Mouse (Mus musculus) right cerebral cortex, adult 2 months (tissue): ENCODE data around the gene Eef1a2.

ENCODE experiments used
- DNase-seq, 2 experiments: peaks; one replicate each; pipeline ENCODE4 v3.0.0; 2021 to 2022; ENCODE audit warnings: low spot score in 2 of 2

Eef1a2 gene

DNA sequence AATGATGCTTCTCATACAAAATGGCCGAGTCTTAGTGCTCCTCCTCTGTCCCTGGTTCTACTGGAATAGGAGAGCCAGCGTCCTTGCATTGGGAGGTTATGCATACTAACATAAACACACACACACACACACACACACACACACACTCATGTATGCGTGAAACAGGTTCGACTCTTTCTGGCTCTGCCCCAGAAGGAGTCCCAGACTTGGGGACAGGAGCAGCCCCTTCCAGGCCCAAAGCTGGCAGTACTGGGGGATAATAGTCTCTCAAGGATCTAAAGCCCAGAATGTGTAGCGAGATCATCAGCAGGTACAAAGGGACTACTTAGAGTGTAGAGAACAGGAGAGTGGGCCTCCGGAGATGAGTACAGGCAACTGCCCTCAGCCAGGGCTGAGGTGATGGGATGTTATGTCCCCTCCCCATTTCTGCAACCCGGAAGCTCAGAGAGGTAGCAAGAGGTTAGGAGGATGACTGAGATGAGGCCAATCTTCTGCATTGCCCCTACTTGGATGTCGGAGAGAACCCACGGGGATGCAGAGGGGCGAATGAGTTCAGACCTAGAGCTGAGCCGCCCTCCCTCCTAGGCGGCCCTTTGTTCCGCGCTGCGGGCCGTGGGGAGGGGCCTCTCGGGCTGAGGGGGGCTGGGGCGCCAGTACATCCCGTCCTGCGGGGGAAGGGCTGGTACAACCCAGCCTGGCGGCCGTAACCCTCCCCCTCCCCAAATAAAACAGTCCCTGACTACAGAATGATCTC, 22.8 kb downstream of the Eef1a2 start:
- DNase-seq: no peak

DNA sequence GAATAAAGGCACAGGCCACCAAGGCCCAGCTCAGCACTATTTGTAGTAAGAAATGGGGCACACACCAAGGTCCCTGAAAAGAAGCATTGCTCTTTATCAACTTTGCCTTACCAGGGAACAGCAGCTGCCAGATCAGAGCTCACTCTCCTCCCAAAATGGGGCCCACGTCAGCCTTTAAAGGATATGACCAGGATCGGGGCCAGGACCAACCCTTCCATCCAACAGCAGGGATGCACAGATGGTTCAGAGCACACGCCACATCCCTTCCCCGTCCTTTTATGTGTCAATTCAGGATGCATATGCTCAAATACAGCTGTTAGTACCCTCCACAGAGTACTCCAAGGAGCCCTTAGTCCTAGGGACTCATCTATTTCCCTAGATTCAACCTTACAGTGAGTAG, 26.6 kb downstream of the Eef1a2 start:
- no peak for DNase-seq

DNA sequence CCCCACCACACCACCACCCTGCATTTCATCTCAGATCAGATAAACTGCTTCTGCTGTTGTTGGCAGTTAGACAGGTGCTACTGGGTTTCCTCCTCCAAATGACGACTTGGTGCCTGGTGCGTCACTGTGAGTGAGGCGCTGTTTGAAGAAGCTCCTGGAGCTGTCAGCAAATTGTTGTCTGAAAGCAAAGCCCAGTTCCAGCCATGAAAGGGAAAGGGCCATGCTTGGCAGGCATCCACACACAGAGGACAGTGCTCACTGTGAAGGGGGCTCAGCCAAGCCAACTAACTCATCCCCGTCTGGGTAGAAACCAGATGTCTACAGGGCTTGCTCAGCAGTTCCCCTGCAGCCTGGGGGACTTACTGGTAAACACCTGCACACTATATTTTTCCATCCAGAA, 27.9 kb downstream of the Eef1a2 start:
- DNase-seq: peak in 1 of 2 experiments; percentile 53

DNA sequence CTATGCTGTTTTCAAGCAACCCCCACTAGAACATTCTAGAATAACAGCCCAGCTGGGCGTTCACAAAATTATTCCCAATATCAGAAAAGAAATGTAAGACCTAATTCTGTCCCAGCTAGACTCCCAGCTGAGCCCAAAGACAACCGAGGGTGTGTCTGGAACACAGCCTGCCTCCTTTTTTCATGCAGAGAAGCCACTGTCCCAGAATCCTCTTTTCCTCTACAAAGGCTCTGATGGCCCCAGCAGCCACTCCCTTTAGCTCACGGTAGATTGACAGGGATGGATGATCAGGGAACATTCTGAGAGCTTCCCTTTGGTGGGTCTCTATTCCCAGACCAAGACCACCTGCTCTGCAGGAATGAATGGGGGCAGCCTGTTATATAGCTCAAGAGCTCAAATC, 29.0 kb downstream of the Eef1a2 start:
- DNase-seq: no peak

DNA sequence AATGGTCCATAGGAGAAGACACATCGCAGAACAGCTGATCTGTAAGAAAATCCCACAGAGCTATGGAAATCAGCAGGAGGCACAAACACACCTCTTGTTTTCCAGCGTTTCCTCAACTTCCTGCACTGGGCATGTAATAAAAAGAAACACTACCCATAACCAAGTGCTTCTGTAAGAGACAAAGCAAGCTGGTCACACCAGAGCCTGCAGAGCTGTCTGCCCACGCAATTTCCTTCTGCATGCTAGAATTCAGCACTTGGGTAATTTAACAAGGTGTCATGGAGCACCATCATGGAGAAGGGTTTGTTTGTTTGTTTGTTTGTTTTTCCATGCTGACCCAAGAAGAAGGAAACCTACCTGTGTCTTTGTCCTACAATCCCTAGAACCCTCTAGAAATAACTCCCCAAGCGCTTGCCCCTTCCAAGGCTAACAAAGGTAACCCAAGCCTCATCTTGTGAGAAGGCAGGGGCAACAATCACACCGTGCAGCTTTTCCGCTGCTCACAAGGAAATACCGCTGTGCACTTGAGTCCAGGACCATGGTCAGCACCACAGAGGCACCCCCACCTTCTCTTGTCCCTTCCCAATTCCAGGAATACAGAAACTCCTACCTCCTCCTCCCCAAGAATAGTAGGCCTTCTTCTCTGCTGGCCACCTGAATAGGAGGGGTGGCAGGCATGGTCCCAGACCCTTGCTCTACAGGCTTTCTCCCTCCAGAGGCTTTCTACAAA, 30.9 kb downstream of the Eef1a2 start:
- no peak for DNase-seq

DNA sequence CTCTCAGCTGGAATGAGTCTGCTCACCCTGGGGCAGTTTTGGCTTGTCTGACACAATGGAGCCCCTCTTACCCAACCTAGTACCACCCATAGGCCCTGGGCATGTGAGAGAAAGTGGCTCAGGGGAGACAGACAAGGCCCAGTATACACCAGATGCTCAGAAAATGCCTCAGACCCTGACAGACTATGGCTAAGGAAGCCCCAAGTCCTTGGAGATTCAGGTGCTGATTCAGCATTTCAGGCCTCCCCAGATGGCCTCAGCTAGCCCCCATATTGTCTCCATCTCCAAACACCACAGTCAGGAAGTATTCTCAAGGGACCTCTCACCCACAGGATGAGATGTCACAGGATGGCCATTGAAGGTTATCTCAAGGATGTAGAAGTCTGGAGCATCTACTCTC, 34.2 kb downstream of the Eef1a2 start:
- no peak for DNase-seq

DNA sequence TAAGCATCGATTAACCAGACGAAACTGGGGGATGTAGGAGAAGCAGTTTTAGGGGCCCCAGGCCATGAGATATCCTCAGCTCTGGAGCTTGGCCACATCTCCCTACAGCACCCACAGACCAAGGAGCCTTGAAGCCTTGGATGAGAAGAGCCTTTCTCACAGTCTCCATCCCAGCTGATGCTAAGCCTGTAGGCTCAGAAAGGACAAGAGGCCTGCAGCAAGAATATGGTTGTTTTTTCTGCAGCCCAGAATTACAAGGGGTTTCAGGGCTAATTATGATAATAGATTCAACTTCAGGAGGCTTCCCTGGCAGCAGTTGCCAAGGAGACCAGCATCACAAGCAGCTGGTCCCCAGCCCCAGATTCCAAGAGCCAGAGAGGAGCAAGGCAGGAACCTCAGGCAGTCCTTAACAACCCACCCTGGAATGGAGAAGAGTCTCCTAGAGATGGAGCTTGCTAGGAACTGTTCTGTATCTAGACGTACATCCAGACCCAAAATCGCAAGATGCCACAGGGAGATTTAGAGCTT, 35.8 kb downstream of the Eef1a2 start:
- no peak for DNase-seq

DNA sequence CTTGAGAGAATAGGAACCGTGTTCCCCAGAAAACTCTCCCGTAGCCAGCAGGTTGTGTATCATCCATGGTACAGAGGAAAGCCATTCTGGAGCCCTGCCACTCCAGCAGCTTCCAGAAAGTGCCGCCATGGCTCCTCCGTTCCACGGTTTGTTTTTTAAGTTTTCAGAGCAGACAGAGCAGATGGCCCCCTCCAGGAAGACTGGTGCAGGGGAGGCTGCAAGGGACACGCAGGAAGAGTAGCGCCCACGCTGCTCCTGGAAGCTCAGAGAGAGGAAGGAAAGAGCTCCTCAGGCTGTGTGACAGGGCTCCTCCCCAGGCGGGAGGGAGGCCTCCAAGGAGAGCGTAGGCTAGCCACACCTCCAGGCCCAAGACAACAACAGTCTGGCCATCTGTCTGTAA, 36.9 kb downstream of the Eef1a2 start:
- peak; percentile 89 to 90 for DNase-seq

DNA sequence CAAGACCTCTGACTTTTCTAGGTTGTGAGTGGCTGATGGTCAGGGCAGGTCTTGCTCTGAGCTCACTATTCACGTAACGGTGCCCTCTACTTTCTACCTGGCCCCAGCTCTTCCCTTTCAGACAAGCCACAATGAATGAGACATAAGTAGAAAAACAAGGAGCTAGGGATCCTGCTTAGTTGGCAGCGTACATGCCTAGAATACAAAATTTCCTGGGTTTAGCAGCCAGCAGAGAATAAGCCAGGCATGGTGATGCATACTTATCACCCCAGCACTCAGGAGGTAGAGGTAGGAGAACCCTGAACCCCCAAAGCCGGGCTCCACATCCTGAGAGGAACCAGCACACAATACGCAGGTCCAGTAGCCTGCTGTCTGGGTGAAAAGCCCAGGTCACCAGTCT, 40.4 kb downstream of the Eef1a2 start:
- no peak for DNase-seq

DNA sequence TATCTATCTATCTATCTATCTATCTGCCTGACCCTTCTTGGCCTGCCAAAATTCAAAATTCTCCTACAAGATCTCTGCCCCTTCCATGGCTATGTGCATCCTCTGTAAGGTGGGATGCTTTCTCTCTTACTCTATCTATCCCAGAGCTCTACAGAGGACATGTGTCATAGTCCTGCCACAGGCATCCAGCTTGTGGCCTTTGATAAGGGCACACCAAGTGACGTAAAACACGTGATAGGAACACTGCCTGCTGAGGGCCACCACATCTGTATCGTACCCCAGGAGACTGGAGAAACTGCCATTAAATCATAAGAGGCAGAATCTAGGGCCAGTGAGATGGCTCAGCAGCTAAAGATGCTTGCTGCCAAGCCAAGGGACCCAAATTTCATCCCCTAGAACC, 41.4 kb downstream of the Eef1a2 start:
- DNase-seq: no peak

DNA sequence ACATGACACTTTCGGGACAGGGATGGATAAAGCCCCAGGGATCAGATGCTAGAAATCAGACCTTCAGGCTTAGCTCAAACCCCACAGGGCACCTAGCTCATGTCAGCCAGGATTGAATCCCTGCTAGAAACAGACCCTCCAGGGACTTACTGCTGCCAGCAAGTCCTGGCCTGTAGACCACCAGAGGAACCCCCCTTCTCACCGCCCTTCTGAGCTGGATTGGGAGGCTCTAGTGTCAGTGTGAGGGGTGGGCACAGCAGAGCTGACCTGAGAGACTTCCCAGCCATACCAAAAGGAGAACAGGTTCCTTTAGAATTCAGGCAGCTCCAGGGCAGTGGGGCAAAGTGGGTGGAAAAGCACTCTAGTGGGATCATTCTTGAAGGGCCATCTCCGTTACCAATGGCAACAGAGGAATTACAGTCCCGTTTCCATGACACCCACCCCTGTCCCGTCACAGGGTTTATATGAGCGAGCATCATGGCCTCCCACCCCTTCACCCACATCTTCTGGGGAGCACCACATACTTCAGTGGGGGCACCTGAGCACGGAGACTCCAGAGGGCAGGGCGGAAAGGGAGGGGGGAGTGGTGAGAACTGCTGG, 43.0 kb downstream of the Eef1a2 start:
- DNase-seq: no peak

DNA sequence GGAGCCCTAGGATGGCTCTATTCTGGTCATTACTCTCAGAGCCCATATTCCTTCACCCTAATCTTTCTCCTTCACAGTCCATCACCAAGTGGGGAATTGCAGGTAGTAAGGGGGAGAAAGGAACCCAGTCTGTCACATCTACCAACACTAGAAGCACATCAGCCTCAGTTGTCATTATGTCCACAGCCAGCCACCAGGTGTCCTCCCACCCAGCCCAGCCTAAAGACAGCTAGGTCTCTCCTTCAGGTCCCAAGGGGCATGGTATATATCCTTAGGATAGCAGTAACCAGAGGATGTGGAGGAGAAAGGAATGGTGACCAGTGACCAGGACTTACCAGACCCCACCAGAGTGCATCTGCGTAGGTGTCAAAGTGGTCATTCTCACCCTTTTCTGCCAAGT, 45.1 kb downstream of the Eef1a2 start:
- no peak for DNase-seq

DNA sequence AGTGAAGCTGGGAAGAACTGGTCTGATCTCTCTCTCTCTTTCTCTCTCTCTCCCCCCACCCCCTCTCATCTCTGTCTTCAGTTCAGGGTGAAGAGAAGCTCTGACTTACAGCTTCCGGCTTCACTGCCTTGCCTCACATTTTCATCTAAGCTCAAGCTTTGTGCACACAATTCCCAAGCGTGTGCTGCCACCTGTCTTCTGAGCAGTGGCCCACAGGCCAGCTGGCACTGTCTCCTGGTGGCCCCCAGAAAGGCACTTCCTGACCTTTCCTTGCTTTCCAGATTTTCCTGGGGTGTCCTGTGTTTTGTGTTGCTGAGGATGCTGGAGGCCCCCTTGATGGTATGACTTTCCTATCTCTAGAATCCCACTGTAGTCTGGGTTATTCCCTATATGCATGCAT, 52.7 kb downstream of the Eef1a2 start:
- no peak for DNase-seq

DNA sequence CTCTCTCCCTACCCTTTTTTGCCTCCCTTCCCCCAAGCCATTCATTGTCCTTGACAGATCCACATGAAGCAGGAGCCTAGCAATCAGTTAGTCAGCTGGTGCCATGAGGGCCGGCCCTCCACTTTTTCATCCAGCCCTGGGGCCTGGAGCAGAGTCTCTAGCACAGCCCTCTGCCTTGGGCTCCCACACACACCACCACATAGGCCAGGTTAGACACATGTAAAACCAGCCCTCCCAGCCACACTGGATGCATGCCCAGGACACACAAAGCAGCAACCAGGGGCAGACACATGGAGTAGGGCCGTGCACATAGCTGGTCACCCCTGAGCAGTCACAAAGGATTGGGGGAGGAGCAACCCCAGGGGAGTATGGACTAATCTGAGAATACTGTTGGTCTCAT, 54.7 kb downstream of the Eef1a2 start:
- no peak for DNase-seq

DNA sequence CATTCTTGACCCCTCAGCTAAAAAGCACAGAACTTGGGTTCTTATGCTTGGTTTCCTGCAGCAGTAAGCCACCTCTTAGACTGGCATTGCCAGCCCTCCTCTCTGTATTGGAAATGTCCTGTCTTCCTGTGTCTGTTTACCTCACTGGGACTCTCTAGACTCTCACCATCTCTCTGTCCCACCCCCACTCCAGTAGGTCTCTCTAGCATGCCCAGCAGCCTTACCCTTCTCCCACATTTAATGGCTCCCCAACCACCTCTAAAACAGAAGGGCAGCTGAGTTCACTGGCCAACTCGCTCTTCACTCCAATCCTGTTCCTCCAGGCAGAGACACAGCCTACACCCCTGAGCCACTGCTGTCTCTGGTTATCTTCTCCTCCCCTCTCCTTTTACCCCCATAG, 55.2 kb downstream of the Eef1a2 start:
- no peak for DNase-seq

DNA sequence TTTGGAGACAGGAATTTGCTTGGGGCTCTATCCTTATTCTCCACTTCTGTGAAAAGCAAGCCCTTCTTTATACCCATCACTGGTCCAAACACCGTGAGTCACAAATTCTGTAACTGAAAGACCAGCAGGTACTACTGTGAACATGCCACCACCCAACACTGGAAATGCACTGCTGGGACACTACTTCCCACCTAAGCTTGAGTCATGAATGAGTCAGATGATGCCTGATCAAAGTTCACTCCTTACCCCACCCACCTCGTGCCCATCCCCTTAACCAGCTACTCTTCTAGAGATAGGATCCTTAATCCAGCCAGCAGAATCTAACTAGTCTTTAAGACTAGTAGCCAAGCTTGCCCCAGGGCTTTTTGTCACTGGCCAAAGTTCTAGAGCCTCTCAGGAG, 56.7 kb downstream of the Eef1a2 start:
- DNase-seq: no peak
